Mouse (Mus musculus): ENCODE results near the gene Hhatl.

Hhatl gene

DNA sequence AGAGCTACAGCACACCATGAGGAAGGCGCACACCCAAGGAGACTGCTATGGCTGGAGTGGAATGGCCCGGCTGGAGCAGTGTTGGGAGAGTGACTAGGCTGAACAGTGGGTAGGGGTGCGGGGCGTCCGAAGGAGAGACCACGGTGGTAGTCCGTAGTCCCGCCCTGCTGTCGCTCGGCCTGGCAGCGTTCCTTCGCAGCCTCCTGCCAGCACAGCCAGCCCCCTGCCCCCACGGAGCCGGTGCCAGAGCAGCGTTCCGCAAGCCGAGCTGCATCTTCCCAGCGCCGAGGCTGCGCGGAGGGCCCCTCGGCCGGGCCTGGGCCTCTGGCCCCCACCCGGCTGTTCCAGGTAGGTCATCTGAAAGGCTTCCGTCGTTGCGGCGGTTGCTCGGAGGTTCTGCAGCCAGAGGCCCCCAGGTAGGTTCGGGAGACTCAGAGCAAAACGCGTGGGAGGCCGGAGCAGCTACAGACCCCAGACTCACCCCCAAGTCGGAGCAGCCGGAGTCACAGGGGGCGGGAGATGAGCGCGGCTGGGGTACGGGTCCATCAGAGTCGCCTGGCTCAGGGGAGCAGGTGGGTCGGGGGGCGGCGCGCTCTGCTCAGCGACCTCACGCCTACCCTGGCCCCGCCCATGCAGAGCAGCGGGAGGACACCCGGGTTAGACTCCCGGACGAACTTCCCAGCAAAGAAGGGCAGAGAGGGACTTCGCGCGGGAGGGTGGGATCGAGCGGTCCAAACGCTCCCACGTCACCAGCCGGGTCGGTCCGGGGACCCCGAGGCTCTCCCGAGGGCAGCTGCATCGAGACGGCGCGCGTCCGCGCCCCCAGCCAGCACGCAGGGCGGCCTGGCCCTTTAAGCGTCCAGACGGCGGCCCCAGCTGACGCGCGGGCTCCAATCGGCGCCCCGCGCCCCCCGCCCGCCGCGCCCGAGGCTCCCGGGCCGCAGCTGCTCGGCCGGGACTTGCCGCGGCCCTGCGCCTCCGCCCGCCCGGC lies 32.9 kb downstream of the Hhatl start, which contains the start of gene Zfp651:
Gene Zfp651, plus strand, starts transcription at position 240 of the 991 bp plus-strand sequence.
- no peak for DNase-seq (ENCODE audit: low read depth, low spot score)

DNA sequence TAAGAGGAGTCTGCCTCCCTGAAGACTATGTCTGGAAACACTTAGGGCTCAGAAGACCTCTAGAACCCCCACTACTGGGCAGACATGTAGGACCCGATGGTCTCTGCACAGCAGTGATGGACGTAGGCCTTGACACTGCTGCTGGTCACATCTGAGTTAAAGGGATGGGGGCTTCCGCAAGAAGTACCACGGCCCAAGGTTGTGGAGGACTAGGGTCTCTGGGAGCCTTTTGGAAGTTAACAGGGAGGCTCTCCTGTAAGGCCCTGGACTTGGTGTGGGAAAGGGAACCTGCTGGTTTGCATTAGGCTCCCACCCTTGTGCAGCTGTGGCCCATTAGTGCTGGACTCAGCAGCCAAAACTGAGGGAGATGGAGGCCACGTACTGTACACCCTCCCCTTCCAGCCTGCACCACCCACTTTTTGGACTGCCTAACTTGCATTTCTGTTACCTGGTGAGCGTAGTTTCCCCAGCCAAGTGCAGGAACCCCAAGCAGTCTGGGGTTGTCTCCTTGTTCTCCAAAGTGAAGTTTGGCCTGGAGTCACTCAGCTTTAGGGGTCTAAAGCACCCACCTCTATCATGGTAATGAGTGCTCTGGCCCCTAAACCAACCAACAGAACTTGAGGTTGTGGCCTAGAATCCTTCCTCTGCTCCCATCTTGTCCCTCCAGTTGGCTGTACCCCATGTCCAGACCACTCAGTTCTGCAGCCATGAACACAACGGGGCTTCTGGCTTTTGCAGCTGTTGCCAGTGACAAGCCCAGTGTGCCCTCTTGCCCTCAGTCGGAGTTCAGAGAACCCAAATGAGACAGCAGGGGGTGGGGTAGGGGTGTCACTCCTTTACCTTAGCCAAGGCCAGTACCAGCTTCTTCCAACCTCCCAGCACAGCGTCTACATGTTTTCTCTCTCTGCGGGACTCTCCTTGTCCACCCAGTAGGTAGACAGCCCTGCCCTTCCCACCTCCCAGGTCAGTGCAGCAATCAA lies 34.2 kb downstream of the Hhatl start:
- DNase-seq (ENCODE audit: low read depth, low spot score), result no peak

DNA sequence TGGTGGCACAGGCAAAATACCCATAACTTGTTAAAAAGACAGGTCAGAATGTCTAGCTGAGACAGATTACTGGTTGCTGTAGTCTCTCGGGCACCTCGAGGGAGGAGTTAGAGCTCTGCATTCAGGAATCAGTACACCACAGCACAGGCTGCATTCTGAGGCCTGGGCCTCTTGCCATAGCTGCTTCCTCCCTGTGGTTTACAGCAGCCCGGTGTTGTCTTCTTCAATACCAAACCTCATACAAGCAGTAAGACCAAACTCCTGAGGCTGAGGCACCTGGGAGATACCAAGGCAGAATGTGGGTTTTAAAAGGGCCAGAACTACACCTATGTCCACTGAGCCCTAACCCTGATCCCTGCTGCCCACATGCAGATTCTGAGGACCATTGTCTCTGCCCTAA lies 34.9 kb downstream of the Hhatl start:
- DNase-seq (ENCODE audit: low read depth, low spot score), result no peak

DNA sequence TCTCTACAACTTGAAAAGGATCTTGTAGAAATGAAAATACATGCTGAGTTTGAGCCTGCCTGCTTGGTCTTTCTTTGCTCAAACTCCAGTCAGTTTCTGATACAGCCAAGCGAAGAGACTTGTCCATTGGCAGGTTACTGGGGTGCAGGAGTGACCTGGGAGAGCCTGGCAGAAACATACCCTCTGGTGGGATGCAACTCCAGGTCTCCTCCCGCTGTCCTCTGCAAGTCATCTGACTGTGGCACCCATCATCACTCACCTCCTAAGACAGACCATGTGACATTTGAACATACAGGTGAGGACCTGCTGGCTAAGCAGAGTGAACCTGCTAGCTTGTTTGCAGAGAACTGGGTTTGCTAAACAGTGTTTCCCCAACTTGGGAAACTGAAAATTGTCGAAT lies 35.5 kb downstream of the Hhatl start:
- no peak for DNase-seq (ENCODE audit: low read depth, low spot score)

DNA sequence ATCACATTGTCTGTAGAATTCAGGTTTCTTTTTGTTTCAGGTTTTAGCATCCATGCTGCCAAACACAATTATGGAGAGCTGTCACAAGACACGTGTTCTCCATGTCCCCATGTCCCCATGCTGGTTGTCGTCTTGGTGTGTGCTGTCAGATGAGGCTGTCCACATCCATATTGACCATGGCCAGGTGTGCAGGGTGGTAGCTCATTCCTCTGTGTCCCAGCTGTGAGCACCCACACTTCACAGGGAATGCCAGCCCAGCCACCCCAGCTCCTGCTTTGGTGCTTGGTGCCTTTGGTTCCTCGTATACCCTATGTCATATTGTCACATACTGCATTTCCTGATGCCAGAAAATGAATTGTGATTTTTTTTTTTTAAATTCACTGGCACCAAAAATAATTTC lies 37.7 kb downstream of the Hhatl start:
- DNase-seq (ENCODE audit: low read depth, low spot score), result no peak

DNA sequence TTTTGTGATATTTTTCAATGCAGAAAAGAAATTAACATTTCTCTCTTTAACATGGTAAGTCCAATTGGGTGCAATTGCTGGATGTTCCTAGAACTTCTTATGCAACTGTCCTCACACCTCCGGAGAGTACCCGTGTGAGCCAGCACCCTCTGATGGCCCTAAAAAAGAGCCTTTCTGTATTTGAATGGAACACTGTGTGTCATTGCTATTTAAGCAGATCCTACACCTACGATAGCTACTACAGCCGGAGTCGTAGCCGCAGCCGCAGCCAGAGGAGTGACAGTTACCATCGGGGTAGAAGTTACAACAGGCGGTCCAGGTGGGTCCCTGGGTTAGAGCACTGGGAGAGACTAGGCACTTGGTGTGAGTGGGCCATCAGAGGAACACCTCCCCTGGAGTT lies 39.5 kb downstream of the Hhatl start:
- DNase-seq (ENCODE audit: low read depth, low spot score), result no peak

DNA sequence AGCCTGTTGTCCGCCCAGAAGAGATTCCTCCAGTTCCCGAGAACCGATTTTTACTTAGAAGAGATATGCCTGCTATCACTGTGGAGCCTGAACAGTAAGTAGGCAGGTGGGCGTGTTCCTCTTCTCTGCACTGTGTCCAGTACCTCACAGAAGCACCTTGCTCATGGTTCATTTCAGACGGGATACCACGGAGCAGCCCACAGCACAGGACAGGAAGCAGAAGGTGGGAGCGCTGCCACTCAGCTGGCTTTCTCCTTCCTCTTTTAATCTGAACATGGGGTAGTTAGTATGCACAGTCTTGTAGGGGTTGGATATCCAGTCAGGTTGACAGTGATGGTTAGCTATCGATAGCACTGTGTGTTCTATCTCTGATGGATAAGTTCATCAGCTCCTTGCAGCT lies 48.3 kb downstream of the Hhatl start:
- no peak for DNase-seq (ENCODE audit: low read depth, low spot score)

DNA sequence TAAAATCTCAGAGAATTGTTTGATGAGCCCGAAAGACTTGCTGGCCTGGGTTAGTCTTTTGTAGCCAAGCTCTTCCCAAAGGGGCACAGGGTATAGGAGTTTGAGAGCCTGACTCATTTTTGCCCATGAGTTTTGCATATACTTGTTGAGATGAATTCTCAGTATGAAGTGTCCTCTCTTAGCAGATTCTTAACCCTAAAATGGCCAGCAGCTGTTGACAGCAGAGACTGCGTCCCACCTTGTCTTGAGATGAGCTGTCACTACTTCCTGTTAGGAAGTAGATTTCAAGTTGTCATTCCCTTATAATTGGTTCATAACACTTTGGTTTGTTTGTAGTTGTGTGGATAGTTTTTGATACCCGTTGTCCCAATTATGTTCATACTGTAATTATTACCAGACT lies 51.1 kb downstream of the Hhatl start:
- DNase-seq (ENCODE audit: low read depth, low spot score), result no peak

DNA sequence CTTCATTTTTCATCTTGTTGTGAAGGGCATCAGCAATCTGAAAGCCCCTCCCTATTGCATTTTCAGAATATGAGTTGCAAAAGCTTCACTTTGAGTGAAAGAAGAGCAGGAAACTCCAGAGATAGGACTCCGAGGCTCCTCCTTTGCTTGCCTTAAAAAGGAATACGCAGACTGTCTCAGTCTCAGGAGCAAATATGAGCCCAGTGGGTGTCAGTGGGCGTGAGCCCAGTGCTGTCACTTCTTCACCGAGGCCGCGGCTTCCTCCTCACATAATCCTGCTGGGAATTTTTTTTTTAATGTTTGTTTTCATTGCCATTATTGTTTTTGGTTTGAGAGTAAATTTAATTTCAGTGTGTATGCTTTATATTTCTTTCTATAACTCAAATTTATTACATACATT lies 51.8 kb downstream of the Hhatl start:
- no peak for DNase-seq (ENCODE audit: low read depth, low spot score)

Data from c-Kit-negative CD71-positive TER-119-positive erythroid progenitor cells, embryonic 14.5 days (primary cell).